Mouse (Mus musculus) myocyte (in vitro differentiated cells): ENCODE measurements around the gene Mta2. TPM values are rescaled to one million over a fixed set of nuclear protein-coding genes. Genes with fewer than 3 reads are reported as not detected.

Source experiments
- H3K27me3 ChIP-seq: one replicate; pipeline ENCODE4 v1.6.1; 2011; ENCODE audit not compliant: control insufficient read depth, insufficient read depth, insufficient read length
- H3K36me3 ChIP-seq: one replicate; pipeline ENCODE4 v1.6.1; 2011; ENCODE audit not compliant: control insufficient read depth, insufficient read depth
- H3K4me2 ChIP-seq: one replicate; pipeline ENCODE4 v1.6.1; 2011; ENCODE audit warnings: low read depth, control low read depth
- H3K4me3 ChIP-seq: one replicate; pipeline ENCODE4 v1.5.1; 2011; ENCODE audit warnings: mild to moderate bottlenecking, control low read depth, moderate library complexity
- H3K79me2 ChIP-seq: one replicate; pipeline ENCODE4 v1.6.1; 2011; ENCODE audit not compliant: control insufficient read depth, insufficient read depth
- H3ac ChIP-seq: one replicate; pipeline ENCODE4 v1.6.1; 2011; ENCODE audit not compliant: control insufficient read depth, insufficient read length
- CEBPB ChIP-seq: IDR thresholded peaks from 2 replicates; pipeline ENCODE4 v1.6.1; 2011; ENCODE audit warnings: mild to moderate bottlenecking, moderate library complexity; ENCODE audit not compliant: poor library complexity, insufficient read depth, severe bottlenecking
- E2F4 ChIP-seq: IDR thresholded peaks from one replicate; pipeline ENCODE4 v1.6.1; 2011; ENCODE audit warnings: mild to moderate bottlenecking, control low read depth, moderate library complexity; ENCODE audit not compliant: insufficient read depth
- MAX ChIP-seq: IDR thresholded peaks from one replicate; pipeline ENCODE4 v1.6.1; 2011; ENCODE audit warnings: low read depth, mild to moderate bottlenecking, control low read depth
- MYOD1 ChIP-seq, 3 experiments: IDR thresholded peaks; one replicate each; pipeline ENCODE4 v1.6.1; 2011; ENCODE audit warnings: control low read depth in 2 of 3, low read depth in 2 of 3, mild to moderate bottlenecking in 2 of 3, moderate library complexity in 1 of 3; ENCODE audit not compliant: insufficient read length in 2 of 3, control insufficient read depth in 1 of 3
- MYOG ChIP-seq, 3 experiments: IDR thresholded peaks; one replicate each; pipeline ENCODE4 v1.6.1; 2011; ENCODE audit warnings: control low read depth in 2 of 3, low read depth in 2 of 3, mild to moderate bottlenecking in 2 of 3; ENCODE audit not compliant: insufficient read length in 2 of 3, control insufficient read depth in 1 of 3, insufficient read depth in 1 of 3
- POLR2A ChIP-seq: IDR thresholded peaks from one replicate; pipeline ENCODE4 v1.6.1; 2011; ENCODE audit warnings: low read depth, mild to moderate bottlenecking, control low read depth, moderate library complexity; ENCODE audit not compliant: insufficient read length
- POLR2AphosphoS2 ChIP-seq: IDR thresholded peaks from one replicate; pipeline ENCODE4 v1.6.1; 2011; ENCODE audit warnings: low read depth, control low read depth; ENCODE audit not compliant: insufficient read length
- REST ChIP-seq: IDR thresholded peaks from one replicate; pipeline ENCODE4 v1.6.1; 2011; ENCODE audit warnings: mild to moderate bottlenecking, control low read depth, moderate library complexity; ENCODE audit not compliant: insufficient read depth, insufficient read length
- SRF ChIP-seq: IDR thresholded peaks from one replicate; pipeline ENCODE4 v1.6.1; 2011; ENCODE audit warnings: low read depth; ENCODE audit not compliant: control insufficient read depth, insufficient read length
- TCF12 ChIP-seq: IDR thresholded peaks from one replicate; pipeline ENCODE4 v1.6.1; 2011; ENCODE audit warnings: mild to moderate bottlenecking, control low read depth; ENCODE audit not compliant: poor library complexity, insufficient read depth, severe bottlenecking
- TCF3 ChIP-seq: IDR thresholded peaks from one replicate; pipeline ENCODE4 v1.6.1; 2011; ENCODE audit warnings: low read depth, control low read depth; ENCODE audit not compliant: insufficient read length
- USF1 ChIP-seq: IDR thresholded peaks from one replicate; pipeline ENCODE4 v1.6.1; 2011; ENCODE audit warnings: low read depth, mild to moderate bottlenecking, control low read depth, moderate library complexity
- polyA plus RNA-seq: library from polyadenylated mRNA; unstranded; fragments of >200 nt; fragmentation: generic; extraction: Trizol; gene quantifications from one replicate; pipeline ENCODE4 v1.2.1, GENCODE M21; 2012; ENCODE audit warnings: missing spikeins

Gene Mta2
- polyA plus RNA-seq, 1 experiment: 81.5 TPM

GRCm38 (mm10) chr19:8944750-8945149, 3.1 kb downstream of the Mta2 start:
- Histone ChIP-seq H3K27me3 (no peaks in the 10 kb centered on the region), H3K4me2 (peak overlapping the region; percentile 80), H3K4me3 (peak overlapping the region; percentile 94), H3K79me2 (peaks cover 28% of the 10 kb centered on the region), H3K36me3 (peaks cover 43% of the 10 kb centered on the region), H3ac (no peak overlapping the region)
- TF ChIP-seq SRF (no peak), MYOG (IDR thresholded peaks at IDR 0.05; ENCODE audit: control insufficient read depth in 1 of 3, insufficient read depth in 1 of 3, insufficient read length in 2 of 3, low read depth in 2 of 3) (no peak), CEBPB (no peak), MAX (no peak), REST (no peak), USF1 (no peak), MYOD1 (IDR thresholded peaks at IDR 0.05; ENCODE audit: control insufficient read depth in 1 of 3, insufficient read length in 2 of 3, low read depth in 2 of 3) (no peak), TCF12 (no peak), TCF3 (no peak), POLR2AphosphoS2 (no peak), POLR2A (no peak), E2F4 (no peak)

- H3K4me3 ChIP-seq: peak overlapping the region; percentile 94
- H3K79me2 ChIP-seq: peaks cover 28% of the 10 kb centered on the region
- TF ChIP-seq MYOD1 (IDR thresholded peaks at IDR 0.05; ENCODE audit: control insufficient read depth in 1 of 3, insufficient read length in 2 of 3, low read depth in 2 of 3): no peak
- no peak for TF ChIP-seq CEBPB
- TF ChIP-seq MYOG (IDR thresholded peaks at IDR 0.05; ENCODE audit: control insufficient read depth in 1 of 3, insufficient read depth in 1 of 3, insufficient read length in 2 of 3, low read depth in 2 of 3): no peak
- no peak for TF ChIP-seq REST
- TF ChIP-seq TCF3: no peak
- no peak for TF ChIP-seq MAX
- TF ChIP-seq E2F4: no peak
- no peak for TF ChIP-seq POLR2AphosphoS2
- TF ChIP-seq TCF12: no peak
- TF ChIP-seq USF1: no peak
- no peak for TF ChIP-seq POLR2A
- TF ChIP-seq SRF: no peak
- H3K27me3 ChIP-seq: no peaks in the 10 kb centered on the region
- peaks cover 44% of the 10 kb centered on the region for H3K36me3 ChIP-seq
- H3K4me2 ChIP-seq: peak overlapping the region; percentile 80
- H3ac ChIP-seq: no peak overlapping the region
Measured at GRCm38 (mm10) chr19:8945251-8945650, 3.6 kb downstream of the Mta2 start.

GRCm38 (mm10) chr19:8946929-8947328, 5.3 kb downstream of the Mta2 start:
- H3K27me3 ChIP-seq: no peaks in the 10 kb centered on the region
- peaks cover 28% of the 10 kb centered on the region for H3K79me2 ChIP-seq
- TF ChIP-seq USF1 (no peak), POLR2A (no peak), TCF3 (no peak), CEBPB (no peak), POLR2AphosphoS2 (no peak), MAX (no peak), REST (no peak), TCF12 (no peak), MYOG (IDR thresholded peaks at IDR 0.05; ENCODE audit: control insufficient read depth in 1 of 3, insufficient read depth in 1 of 3, insufficient read length in 2 of 3, low read depth in 2 of 3) (no peak), SRF (no peak), E2F4 (no peak), MYOD1 (IDR thresholded peaks at IDR 0.05; ENCODE audit: control insufficient read depth in 1 of 3, insufficient read length in 2 of 3, low read depth in 2 of 3) (no peak)
- H3K4me3 ChIP-seq: no peak overlapping the region
- H3K4me2 ChIP-seq: no peak overlapping the region
- no peak overlapping the region for H3ac ChIP-seq
- peaks cover 54% of the 10 kb centered on the region for H3K36me3 ChIP-seq

- TF ChIP-seq POLR2A: no peak
- TF ChIP-seq MYOD1 (IDR thresholded peaks at IDR 0.05; ENCODE audit: control insufficient read depth in 1 of 3, insufficient read length in 2 of 3, low read depth in 2 of 3): no peak
- TF ChIP-seq E2F4: no peak
- no peak for TF ChIP-seq MYOG (IDR thresholded peaks at IDR 0.05; ENCODE audit: control insufficient read depth in 1 of 3, insufficient read depth in 1 of 3, insufficient read length in 2 of 3, low read depth in 2 of 3)
- TF ChIP-seq TCF3: no peak
- TF ChIP-seq TCF12: no peak
- TF ChIP-seq USF1: no peak
- TF ChIP-seq MAX: no peak
- no peak for TF ChIP-seq POLR2AphosphoS2
- TF ChIP-seq SRF: no peak
- TF ChIP-seq REST: no peak
- TF ChIP-seq CEBPB: no peak
- peaks cover 51% of the 10 kb centered on the region for H3K36me3 ChIP-seq
- no peak overlapping the region for H3K4me3 ChIP-seq
- no peak overlapping the region for H3ac ChIP-seq
- H3K27me3 ChIP-seq: no peaks in the 10 kb centered on the region
- peaks cover 16% of the 10 kb centered on the region for H3K79me2 ChIP-seq
- no peak overlapping the region for H3K4me2 ChIP-seq
Measured at GRCm38 (mm10) chr19:8950190-8950589, 8.5 kb downstream of the Mta2 start.

- Histone ChIP-seq H3K36me3 (peaks cover 46% of the 10 kb centered on the region), H3K4me2 (no peak overlapping the region), H3K4me3 (no peak overlapping the region), H3K27me3 (no peaks in the 10 kb centered on the region), H3ac (no peak overlapping the region), H3K79me2 (peaks cover 32% of the 10 kb centered on the region)
- no peak for TF ChIP-seq TCF12
- no peak for TF ChIP-seq E2F4
- no peak for TF ChIP-seq POLR2A
- no peak for TF ChIP-seq USF1
- TF ChIP-seq CEBPB: no peak
- no peak for TF ChIP-seq MYOD1 (IDR thresholded peaks at IDR 0.05; ENCODE audit: control insufficient read depth in 1 of 3, insufficient read length in 2 of 3, low read depth in 2 of 3)
- no peak for TF ChIP-seq TCF3
Measured at GRCm38 (mm10) chr19:8952241-8952640, 10.6 kb downstream of the Mta2 start.
